Mouse (Mus musculus) WW6 (cell line): ENCODE measurements around the gene Ugp2.
"Not testable (repeated sequence)": the region's sequence is repeated elsewhere in the genome, so short reads cannot be mapped to it uniquely, and the experiment has no call there.

Source experiments
- DNase-seq: peaks from one replicate; pipeline ENCODE4 v3.0.0-alpha.2; 2013; ENCODE audit warnings: low read depth, low spot score

Gene Ugp2

DNA sequence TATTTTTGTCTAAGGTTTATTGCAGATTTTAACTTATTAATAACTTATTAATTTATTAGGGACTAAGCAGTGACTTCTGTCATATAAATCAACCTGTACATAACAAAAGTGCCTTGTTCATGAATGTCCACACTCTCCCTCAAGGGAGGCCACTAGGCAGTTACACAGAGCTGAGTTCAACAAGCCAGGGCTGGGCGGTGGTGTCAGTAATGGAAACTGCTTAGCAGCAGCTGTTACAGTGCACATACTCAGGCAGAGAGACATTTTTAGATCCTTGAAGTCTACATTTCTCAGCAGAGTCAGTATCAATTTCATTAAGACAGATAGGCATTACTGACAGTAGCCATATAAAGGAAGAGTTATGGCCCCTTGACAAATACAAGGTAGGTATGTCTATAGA, 33.1 kb downstream of the Ugp2 start:
- no peak for DNase-seq

- no peak for DNase-seq
Measured at GRCm38 (mm10) chr11:21332639-21333295, 38.2 kb downstream of the Ugp2 start.

GRCm38 (mm10) chr11:21328141-21328540, 42.9 kb downstream of the Ugp2 start:
- DNase-seq = no peak

DNA sequence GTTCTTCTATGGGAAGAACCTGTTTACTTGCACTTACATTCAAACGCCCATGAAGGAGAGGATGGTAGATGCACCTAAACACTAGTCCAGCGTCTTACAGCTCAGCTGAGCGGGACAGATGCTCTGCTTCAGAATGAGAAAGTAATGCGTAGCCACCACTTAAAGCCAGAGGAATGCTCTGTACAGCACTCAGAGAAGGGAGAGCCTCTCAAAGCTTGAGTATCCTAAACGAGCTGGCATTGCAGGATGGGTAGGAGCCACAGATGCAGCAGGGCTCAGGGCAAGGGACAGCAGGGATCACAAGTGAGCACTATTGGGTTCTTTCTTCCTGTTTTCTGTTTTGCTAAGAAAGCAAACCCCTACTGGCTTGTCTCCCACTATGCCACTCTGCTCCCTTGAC, 43.5 kb downstream of the Ugp2 start:
- DNase-seq = no peak

DNA sequence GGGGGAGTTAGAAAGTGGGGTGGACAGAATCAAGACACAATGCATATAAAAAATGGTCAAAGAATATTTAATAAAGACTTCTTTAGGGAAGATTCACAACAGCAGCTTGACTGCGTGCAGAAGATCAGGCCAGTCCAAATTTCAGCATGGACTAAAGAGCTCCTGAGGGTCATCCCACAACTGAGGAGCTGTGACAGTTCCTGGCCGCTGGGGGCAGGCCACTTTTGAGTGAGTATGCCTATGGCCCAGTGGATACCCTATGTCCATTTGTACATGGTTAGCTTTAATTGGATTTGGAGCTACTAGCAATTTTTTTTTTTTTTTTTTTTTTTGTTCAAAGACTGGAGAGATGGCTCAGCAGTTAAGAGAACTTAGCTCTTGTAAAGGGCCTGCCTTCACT, 44.2 kb downstream of the Ugp2 start:
- DNase-seq = peak; percentile 20

DNA sequence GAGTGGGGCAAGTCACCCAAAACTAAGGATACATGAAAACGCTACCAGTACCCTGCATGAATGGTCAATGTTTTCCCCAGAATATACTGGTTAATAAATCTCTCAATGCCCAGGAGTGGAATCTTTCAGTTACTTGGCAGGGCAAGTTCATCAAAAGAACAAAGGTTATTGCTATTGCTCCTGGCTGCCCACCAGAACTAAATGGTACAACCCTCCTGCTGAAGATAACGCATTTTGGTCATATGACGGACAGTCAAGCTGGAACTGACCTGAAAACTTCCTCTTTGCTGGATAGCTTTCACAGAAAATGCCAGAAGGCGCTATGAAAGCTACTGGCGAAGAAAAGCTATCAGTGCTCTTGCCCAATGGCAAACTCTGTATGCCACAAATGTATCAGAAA, 45.2 kb downstream of the Ugp2 start:
- DNase-seq = no peak

DNA sequence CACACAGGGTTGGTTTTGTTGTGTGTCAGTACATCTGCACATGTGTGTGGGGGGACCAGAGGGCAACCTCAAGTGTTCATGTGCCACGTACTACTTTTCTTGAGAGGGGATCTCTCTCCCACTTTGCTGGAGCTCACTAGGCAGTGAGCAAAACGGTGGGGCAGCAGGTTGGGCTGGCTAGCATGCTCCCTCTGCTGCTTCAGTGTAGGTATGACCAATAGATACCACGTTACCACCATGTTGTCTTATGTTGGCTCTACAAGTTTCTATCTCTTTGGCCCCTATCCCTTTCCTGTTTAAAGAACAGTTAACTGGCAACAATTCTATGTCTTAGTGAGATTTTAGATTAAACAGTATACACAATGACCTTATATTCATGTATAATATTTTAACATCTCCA, 48.7 kb downstream of the Ugp2 start:
- no peak for DNase-seq

GRCm38 (mm10) chr11:21321577-21321976, 49.4 kb downstream of the Ugp2 start:
- no peak for DNase-seq

DNA sequence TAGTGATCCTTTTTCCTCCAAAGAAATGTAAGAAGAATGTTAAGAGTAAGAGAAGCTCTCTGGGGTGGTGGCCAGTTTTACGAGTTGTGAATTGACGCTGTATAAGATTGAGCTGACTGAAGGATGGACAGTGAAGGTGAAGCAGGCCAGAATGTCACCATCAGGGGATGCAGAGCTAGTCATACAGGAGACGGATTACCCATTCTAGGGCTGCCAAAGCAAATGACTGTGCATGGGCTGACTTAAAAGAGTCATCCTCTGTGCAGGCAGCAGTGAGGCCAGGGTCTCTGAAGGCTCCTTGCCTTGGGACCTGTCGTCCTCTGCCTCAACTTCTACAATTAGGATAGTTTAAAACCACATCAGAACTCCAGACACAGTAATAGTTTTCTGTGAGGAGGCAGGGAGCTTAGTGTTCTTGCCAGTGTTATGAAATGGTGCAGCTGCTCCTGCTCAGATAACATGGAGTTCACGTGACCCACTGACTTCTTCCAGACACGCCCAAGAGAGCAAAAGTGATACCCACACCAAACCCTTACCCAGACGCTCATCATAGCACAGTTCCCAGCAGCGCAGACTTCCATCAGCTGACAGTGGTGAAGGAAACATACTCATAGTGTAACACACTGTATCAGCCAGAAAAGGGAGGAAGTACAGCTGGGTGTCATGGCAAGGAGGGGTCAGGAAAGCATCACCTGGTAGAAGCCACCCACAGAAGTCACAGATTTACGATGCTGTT, 56.9 kb downstream of the Ugp2 start:
- DNase-seq = no peak

DNA sequence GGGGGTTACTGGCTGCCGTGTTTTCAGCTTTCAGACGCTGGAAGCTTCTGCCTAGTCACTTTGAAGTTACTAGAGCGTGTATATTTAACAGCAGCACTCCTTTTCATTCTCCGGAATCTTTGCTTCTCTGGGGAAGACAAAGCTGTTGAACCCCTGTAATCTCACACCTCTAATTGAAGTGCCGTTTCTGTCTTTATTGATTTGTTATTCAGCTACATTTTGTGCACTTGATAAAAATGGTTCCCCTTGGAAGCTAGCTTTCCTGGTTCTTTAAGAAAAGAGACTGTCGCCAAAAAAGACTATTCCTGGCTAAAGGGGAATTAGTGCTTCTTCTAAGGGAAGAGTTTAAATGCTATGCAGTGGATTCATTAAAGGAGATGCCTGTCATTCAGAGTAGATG, 61.5 kb downstream of the Ugp2 start:
- DNase-seq = no peak

DNA sequence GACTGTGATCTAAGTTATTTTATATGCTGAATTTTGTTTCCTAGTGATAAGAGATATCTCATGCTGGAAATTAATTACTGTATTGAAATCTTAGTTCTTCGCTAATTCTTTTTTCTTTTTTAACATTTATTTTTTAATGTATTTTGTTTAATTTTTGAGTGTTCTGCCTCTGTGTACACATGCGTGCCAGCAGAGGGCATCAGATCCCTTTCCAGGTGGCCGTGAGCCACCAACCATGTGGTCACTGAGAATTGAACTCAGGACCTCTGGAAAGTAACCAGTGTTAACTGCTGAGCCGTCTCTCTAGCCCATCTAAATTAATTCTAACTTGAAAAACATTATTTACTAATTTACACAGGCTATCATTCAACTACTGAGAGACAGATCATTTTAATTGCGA, 62.9 kb downstream of the Ugp2 start:
- DNase-seq = no peak

- no peak for DNase-seq
Measured at GRCm38 (mm10) chr11:21307078-21307668, 63.8 kb downstream of the Ugp2 start.

GRCm38 (mm10) chr11:21303619-21304018, 67.4 kb downstream of the Ugp2 start:
- DNase-seq = no peak

DNA sequence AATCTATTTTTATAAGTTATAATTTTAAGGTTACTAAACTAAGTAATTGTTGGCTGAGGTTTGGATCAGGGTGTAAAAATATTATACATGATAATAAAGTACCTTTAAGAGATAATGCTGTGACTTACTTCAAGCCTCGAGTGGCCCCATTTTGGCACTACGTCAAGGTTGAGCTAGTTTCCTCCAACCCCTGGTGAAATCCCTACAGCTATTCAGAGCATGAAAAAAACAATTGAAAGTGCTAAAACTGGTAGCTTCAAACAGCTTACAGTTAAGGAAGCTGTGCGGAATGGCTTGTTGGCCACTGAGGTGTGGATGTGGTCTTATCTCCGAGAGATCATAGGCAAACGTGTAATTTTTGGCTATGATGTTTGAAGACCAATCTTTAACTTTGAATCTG, 75.5 kb downstream of the Ugp2 start:
- DNase-seq = no peak

DNA sequence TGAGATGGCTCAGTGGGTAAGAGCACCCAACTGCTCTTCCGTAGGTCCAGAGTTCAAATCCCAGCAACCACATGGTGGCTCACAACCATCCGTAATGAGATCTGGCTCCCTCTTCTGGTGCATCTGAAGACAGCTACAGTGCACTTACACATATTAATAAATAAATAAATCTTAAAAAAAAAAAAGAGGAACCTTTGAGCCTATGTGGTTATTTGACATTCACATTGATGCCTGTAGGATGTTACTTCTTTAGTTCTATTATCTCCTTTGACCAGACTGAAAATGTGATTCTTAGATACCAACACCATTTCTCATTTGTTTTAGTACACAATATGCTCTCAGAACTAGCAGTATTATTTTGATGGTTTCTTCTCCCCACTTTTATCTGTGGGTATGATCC, 82.8 kb downstream of the Ugp2 start:
- not testable (repeated sequence) for DNase-seq

- no peak for DNase-seq
Measured at GRCm38 (mm10) chr11:21286391-21286790, 84.6 kb downstream of the Ugp2 start.

DNA sequence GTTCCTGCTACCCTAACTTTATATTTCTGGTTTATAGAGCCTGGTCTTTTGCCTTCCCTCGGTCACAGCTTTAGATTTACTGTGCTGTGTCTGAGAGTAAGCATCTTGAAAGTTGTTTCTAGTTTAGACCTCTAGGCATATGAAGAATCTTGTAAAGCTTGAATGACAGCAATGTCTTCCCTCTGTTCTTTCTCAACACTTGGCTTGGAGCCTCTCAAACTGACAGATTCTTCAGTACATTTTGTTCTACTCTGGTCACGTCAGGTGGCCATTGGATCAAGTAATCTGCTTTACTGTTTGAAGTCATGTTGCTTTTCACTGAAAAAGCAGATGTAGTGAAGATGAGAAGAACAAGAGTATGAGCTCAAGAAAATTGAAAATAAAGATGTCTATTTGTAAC, 94.8 kb downstream of the Ugp2 start:
- DNase-seq = no peak
